Mouse (Mus musculus): ENCODE measurements around the gene Slc35f4.

- no peak for TF ChIP-seq CTCF (IDR thresholded peaks at IDR 0.05; ENCODE audit: borderline replicate concordance, control insufficient read depth, extremely low read depth, insufficient read depth, low read length, poor library complexity)
- no peak for TF ChIP-seq POLR2A (IDR thresholded peaks at IDR 0.05; ENCODE audit: control insufficient read depth, extremely low read depth, insufficient read depth, low read length, poor library complexity)
Measured at GRCm38 (mm10) chr14:49333841-49334240, 192.0 kb downstream of the Slc35f4 start.
